Mouse (Mus musculus) c-Kit-positive CD71-positive TER-119-positive erythroid progenitor cells, embryonic 14.5 days (primary cell): ENCODE measurements at regions not wholly inside any gene's neighbourhood (a gene's known extent, or its start where the extent isn't known, plus 50 kb on each side); places are given as distances from the start of the nearest gene placed in this dataset.
"Not testable (repeated sequence)": the region's sequence is repeated elsewhere in the genome, so short reads cannot be mapped to it uniquely, and the experiment has no call there.

ENCODE experiments used
- DNase-seq: peaks from one replicate; pipeline ENCODE4 v3.0.0-alpha.2; 2013; ENCODE audit warnings: low spot score

- DNase-seq: not testable (repeated sequence)
Observed at GRCm38 (mm10) chr13:13888847-13889246, 65.4 kb upstream of the B3galnt2 start.

- DNase-seq: peak; percentile 99
Observed at GRCm38 (mm10) chr13:13889297-13890120, 64.8 kb upstream of the B3galnt2 start.

GRCm38 (mm10) chr13:13902186-13902585 is 52.1 kb upstream of the B3galnt2 start:
- DNase-seq: not testable (repeated sequence)
